Mouse (Mus musculus): ENCODE measurements around the gene Hist1h3f. TPM values are rescaled to one million over a fixed set of nuclear protein-coding genes. Genes with fewer than 3 reads are reported as not detected.
"Not testable (repeated sequence)": the region's sequence is repeated elsewhere in the genome, so short reads cannot be mapped to it uniquely, and the experiment has no call there.

Hist1h3f gene
- polyA plus RNA-seq, 1 experiment from 2014 or later, result not detected

- peaks cover 31% of the 10 kb centered on the region for H3K4me1 ChIP-seq
- H3K4me2 ChIP-seq, result peak within 1 kb of the TSS; percentile 87
- H3K4me3 ChIP-seq (replicated peaks), result peak within 1 kb of the TSS; percentile 56
- ATAC-seq (ENCODE audit: low FRiP score), result peak; percentile 25; the same call in 1 of the 2 replicates
- not testable (repeated sequence) for H3K9me3 ChIP-seq (replicated peaks); H3K36me3 ChIP-seq; H3K27me3 ChIP-seq (replicated peaks)
- WGBS, result under 1% methylated on average over 25 of the region's 53 CpGs
- peak within 1 kb of the TSS; percentile 40 for H3K9ac ChIP-seq (replicated peaks)
- H3K27ac ChIP-seq (replicated peaks), result peak within 1 kb of the TSS; percentile 77
Measured at GRCm38 (mm10) chr13:23533560-23534367, 10.1 kb upstream of the Hist1h3f start, which contains the start of gene Hist1h2af. TSS of gene Hist1h2af (plus strand) at chr13:23533906.

DNA sequence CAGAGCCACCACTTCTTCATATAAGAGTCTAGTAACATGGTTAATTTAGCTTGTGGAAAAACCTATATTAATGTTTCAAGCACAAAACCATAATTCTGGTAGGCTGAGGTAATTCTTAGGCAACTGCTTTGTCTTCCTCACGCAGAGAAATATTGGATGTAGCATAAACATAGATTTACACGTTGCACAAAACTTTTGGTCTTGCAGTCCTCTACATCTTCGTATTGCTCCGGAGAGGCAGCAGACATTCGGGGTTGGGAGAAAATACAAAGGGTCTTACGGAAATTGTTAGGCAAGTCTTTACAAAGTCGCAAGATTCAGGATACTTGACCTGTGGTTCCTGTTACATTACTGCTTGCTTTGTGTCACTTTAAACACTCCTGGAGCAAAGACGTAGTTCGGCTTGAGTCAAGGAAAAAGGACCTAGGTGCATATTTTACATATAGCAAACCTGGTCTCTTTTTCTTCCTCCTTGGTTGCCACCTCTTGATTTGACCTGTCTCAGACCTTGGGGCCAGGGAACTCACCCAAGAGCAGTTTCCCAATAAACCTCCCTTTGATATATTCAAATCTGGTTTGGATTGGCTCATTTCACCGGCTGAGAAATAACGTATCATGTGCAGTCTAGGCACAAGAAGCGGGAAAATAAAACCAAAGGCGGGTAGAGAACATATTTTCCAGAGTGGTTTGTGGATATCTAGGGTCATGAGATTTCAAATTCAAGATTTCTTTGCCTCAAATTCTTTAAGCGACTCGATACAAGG, 9.3 kb upstream of the Hist1h3f start:
- H3K9me3 ChIP-seq (replicated peaks), result no peaks in the 10 kb centered on the region
- peaks cover 31% of the 10 kb centered on the region for H3K4me1 ChIP-seq
- H3K27ac ChIP-seq (replicated peaks), result peak overlapping the region; percentile 73
- peak overlapping the region; percentile 36 for H3K9ac ChIP-seq (replicated peaks)
- H3K27me3 ChIP-seq (replicated peaks), result no peaks in the 10 kb centered on the region
- peak overlapping the region; percentile 87 for H3K4me2 ChIP-seq
- no peaks in the 10 kb centered on the region for H3K36me3 ChIP-seq
- no peak for ATAC-seq (ENCODE audit: low FRiP score)
- H3K4me3 ChIP-seq (replicated peaks), result peak overlapping the region; percentile 56
- WGBS, result 1% methylated on average over 15 of the region's 15 CpGs

DNA sequence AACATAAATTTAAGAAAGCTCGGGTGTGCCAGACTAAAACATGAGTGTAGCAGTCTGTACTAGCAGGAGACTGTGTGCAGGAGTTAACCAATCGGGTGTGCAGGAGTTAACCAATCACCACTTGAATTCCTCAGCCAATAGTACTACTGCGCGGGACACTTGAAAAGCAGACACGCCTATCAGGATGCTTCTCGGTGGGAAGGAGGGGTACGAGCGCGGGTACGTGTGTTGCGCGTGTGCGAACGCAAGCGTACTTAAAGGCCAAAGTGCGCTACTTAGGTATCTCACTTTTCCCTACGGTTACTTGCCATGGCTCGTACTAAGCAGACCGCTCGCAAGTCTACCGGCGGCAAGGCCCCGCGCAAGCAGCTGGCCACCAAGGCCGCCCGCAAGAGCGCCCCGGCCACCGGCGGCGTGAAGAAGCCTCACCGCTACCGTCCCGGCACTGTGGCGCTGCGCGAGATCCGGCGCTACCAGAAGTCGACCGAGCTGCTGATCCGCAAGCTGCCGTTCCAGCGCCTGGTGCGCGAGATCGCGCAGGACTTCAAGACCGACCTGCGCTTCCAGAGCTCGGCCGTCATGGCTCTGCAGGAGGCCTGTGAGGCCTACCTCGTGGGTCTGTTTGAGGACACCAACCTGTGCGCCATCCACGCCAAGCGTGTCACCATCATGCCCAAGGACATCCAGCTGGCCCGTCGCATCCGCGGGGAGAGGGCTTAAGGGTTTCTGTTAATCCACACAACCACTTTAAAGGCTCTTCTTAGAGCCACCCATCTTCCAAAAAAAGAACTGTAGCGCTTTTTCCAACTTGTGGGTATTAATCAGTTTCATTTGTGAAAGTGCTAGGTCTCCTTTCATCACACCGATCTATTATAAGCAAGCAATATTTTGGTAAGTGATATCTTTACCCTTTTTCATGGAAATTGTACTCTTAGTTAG, 8.4 kb upstream of the Hist1h3f start, which contains the start of gene Hist1h3g:
Gene Hist1h3g, plus strand, starts transcription at position 286 of the 939 bp plus-strand sequence.
- peak; percentile 88 for ATAC-seq (ENCODE audit: low FRiP score)
- Histone ChIP-seq H3K27ac (replicated peaks) (peak within 1 kb of the TSS; percentile 73), H3K9ac (replicated peaks) (peak within 1 kb of the TSS; percentile 40), H3K4me1 (peaks cover 26% of the 10 kb centered on the region), H3K4me2 (peak within 1 kb of the TSS; percentile 87), H3K4me3 (replicated peaks) (peak within 1 kb of the TSS; percentile 56)
- H3K27me3 ChIP-seq (replicated peaks); H3K36me3 ChIP-seq; H3K9me3 ChIP-seq (replicated peaks): not testable (repeated sequence)
- under 1% methylated on average over 52 of the region's 62 CpGs for WGBS

GRCm38 (mm10) chr13:23536076-23536822, 7.6 kb upstream of the Hist1h3f start:
- WGBS, result 24% methylated on average over 7 of the region's 7 CpGs
- ATAC-seq (ENCODE audit: low FRiP score), result no peak

DNA sequence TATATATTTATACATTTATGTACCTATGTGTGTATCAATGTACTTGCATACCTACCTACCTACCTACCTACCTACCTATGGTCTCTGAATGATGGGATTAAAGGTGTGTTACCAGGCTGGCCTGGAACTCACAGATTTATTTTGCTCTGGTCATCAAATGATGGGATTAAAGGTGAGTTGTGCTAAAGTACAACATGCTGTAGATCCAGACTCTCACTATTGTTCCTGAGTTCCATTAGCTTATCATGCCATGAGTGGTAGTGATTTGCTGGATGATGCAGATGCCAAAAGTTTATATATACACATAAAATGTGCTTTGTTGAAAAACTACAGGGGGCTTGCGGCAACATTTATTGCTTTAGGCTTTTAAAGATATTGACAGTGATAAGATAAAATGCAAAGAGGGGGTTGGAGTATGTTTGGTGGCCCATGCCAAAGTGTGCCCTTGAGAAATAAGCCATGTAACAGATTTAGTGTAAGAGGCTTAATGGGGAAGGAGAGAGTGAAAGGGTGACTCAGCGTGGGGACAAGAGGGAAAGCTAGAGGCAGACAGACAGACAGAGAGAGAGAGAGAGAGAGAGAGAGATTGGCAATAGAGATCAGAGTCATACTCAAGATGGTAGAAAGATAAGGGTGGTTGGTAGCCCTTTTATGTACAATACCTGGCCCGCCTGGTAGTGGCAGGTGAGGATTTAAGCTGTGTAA, 6.7 kb upstream of the Hist1h3f start:
- no peak overlapping the region for H3K9ac ChIP-seq (replicated peaks)
- H3K9me3 ChIP-seq (replicated peaks), result no peaks in the 10 kb centered on the region
- ATAC-seq (ENCODE audit: low FRiP score), result no peak
- H3K27ac ChIP-seq (replicated peaks), result no peak overlapping the region
- no peak overlapping the region; the same call in 1 of the 2 replicates for H3K4me2 ChIP-seq
- H3K36me3 ChIP-seq, result no peaks in the 10 kb centered on the region
- no peak overlapping the region for H3K4me3 ChIP-seq (replicated peaks)
- peaks cover 23% of the 10 kb centered on the region for H3K4me1 ChIP-seq
- WGBS, result 76% methylated on average over 3 of the region's 3 CpGs
- no peaks in the 10 kb centered on the region for H3K27me3 ChIP-seq (replicated peaks)

More at GRCm38 (mm10) chr13:23536076-23536822, 7.6 kb upstream of the Hist1h3f start:
- Histone ChIP-seq H3K4me2 (peak overlapping the region; percentile 87), H3K9me3 (replicated peaks) (no peaks in the 10 kb centered on the region), H3K27me3 (replicated peaks) (no peaks in the 10 kb centered on the region), H3K9ac (replicated peaks) (no peak overlapping the region; the same call in 1 of the 2 replicates), H3K36me3 (no peaks in the 10 kb centered on the region), H3K4me1 (peaks cover 26% of the 10 kb centered on the region), H3K4me3 (replicated peaks) (peak overlapping the region; percentile 14), H3K27ac (replicated peaks) (no peak overlapping the region)

DNA sequence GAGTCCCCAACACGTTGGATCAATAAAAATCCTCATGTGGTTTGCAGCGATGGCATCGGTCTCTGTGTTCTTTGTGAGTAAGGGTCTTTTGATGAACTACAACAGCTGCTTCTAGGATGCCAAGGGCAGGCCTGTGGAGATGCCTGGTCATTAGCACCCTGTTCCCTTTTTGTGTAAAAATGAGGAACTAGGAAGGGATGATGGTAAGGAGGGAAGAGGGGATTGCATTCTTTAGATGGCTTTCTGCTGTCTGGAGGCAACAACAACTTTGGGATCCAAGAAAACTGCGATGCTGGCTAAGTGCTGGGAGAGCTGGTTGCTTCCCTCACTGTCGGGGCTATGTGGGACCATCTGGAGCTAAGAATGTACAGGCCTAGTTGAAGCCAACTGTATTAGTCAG, 5.6 kb upstream of the Hist1h3f start:
- no peak overlapping the region for H3K9ac ChIP-seq (replicated peaks)
- no peak overlapping the region for H3K4me3 ChIP-seq (replicated peaks)
- no peak overlapping the region for H3K27ac ChIP-seq (replicated peaks)
- no peak for ATAC-seq (ENCODE audit: low FRiP score)
- H3K27me3 ChIP-seq (replicated peaks), result no peaks in the 10 kb centered on the region
- H3K4me2 ChIP-seq, result no peak overlapping the region
- 74% methylated on average over 5 of the region's 5 CpGs for WGBS
- no peaks in the 10 kb centered on the region for H3K36me3 ChIP-seq
- peaks cover 17% of the 10 kb centered on the region for H3K4me1 ChIP-seq
- H3K9me3 ChIP-seq (replicated peaks), result no peaks in the 10 kb centered on the region

GRCm38 (mm10) chr13:23539821-23540220, 4.0 kb upstream of the Hist1h3f start:
- not testable (repeated sequence) for ATAC-seq (ENCODE audit: low FRiP score); H3K4me1 ChIP-seq; H3K36me3 ChIP-seq; H3K9me3 ChIP-seq (replicated peaks); H3K4me3 ChIP-seq (replicated peaks); H3K4me2 ChIP-seq; H3K27me3 ChIP-seq (replicated peaks); H3K27ac ChIP-seq (replicated peaks); H3K9ac ChIP-seq (replicated peaks)
- WGBS, result 73% methylated on average over 1 of the region's 1 CpGs

DNA sequence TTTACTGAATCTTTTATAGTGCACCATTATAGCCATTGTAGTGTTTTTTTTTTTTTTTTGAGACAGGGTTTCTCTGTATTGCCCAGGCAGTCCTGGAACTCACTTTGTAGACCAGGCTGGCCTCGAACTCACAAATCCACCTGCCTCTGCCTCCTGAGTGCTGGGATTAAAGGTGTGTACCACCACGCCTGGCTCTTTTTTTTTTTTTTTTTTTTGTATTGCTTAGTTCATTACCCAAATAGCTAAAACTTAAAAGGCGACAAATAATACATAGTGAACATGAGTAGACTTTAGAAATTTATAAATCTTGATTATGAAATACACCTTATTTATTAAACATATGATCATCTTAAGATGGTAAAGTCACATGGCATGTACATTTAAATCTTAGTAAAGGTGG, 2.4 kb upstream of the Hist1h3f start:
- Histone ChIP-seq H3K9me3 (replicated peaks) (no peaks in the 10 kb centered on the region), H3K36me3 (no peaks in the 10 kb centered on the region), H3K4me1 (peaks cover 5% of the 10 kb centered on the region), H3K4me3 (replicated peaks) (no peak overlapping the region), H3K27me3 (replicated peaks) (no peaks in the 10 kb centered on the region), H3K4me2 (no peak overlapping the region), H3K9ac (replicated peaks) (no peak overlapping the region), H3K27ac (replicated peaks) (no peak overlapping the region)
- ATAC-seq (ENCODE audit: low FRiP score), result no peak
- WGBS, result 94% methylated on average over 3 of the region's 3 CpGs

DNA sequence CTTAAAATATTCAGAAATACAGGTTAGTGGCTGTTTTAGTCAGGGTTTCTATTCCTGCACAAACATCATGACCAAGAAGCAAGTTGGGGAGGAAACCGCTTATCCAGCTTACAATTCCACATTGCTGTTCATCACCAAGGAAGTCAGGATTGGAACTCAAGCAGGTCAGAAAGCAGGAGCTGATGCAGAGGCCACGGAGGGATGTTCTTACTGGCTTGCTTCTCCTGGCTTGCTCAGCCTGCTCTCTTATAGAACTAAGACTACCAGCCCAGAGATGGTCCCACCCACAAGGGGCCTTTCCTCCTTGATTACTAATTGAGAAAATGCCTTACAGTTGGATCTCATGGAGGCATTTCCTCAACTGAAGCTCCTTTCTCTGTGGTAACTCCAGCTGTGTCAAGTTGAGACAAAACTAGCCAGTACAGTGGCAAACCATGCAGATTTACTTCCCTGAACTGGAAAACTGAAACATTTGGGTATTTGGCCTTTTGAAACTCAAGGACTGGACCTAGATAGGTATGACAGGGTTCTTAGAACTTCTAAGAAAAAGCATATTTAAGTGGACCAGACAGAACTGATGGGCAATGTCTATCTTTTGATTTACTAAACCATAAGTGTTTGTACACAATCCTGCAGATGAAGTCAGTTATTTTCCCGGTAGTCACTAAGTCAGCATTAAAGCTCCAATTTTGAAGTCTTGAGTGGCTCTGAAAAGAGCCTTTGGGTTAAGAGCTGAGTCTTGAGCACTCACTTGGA, 1.4 kb upstream of the Hist1h3f start:
- H3K27me3 ChIP-seq (replicated peaks); H3K36me3 ChIP-seq; ATAC-seq (ENCODE audit: low FRiP score); H3K9me3 ChIP-seq (replicated peaks); H3K4me1 ChIP-seq: not testable (repeated sequence)
- WGBS, result 4% methylated on average over 3 of the region's 3 CpGs
- Histone ChIP-seq H3K9ac (replicated peaks) (peak overlapping the region; percentile 49), H3K27ac (replicated peaks) (peak overlapping the region; percentile 75), H3K4me2 (peak overlapping the region; percentile 67), H3K4me3 (replicated peaks) (peak overlapping the region; percentile 42)

All from neural tube, embryonic 15.5 days (tissue).